8 mouse cellular contexts compared by ENCODE assay signal in genomic region chr10:122984531-122985251, GRCm38 (mm10).
DNase-seq lines count a peak whose midpoint lies in the region; ATAC-seq and TF ChIP-seq lines count a peak whose summit lies in the region.

No protein-coding gene starts in this region.

- no peaks in the 10 kb centered on the region for H3K27me3 ChIP-seq in cerebellum, adult 2 months (ENCODE audit: control insufficient read depth, insufficient read depth, low read length)
- no peaks in the 10 kb centered on the region for H3K27me3 ChIP-seq in spleen, adult 2 months (ENCODE audit: control insufficient read depth, insufficient read depth, low read length)
- H3K27me3 ChIP-seq in limb, embryonic 12.5 days = no peaks in the 10 kb centered on the region
- no peaks in the 10 kb centered on the region for H3K27me3 ChIP-seq in stomach, embryonic 15.5 days (replicated peaks)

- peak overlapping the region; percentile 86 for H3K27ac ChIP-seq in cerebellum, adult 2 months (ENCODE audit: insufficient read depth, low read length)
- peak overlapping the region; percentile 100 for H3K27ac ChIP-seq in spleen, adult 2 months (ENCODE audit: insufficient read depth, low read length)
- H3K27ac ChIP-seq in limb, embryonic 12.5 days = peak overlapping the region; percentile 100
- peak overlapping the region; percentile 99 for H3K27ac ChIP-seq in stomach, embryonic 15.5 days

- no peak for ATAC-seq in limb, embryonic 12.5 days (ENCODE audit: insufficient number of reproducible peaks, insufficient read depth, low FRiP score, low TSS enrichment, low read depth)
- ATAC-seq in stomach, embryonic 15.5 days (ENCODE audit: insufficient read depth, low FRiP score, low read depth) = no peak

- H3K9me3 ChIP-seq in limb, embryonic 12.5 days = peaks cover 8% of the 10 kb centered on the region
- H3K9me3 ChIP-seq in stomach, embryonic 15.5 days = no peaks in the 10 kb centered on the region

- peak overlapping the region; percentile 64 for H3K4me2 ChIP-seq in limb, embryonic 12.5 days
- peak overlapping the region; percentile 53 for H3K4me2 ChIP-seq in stomach, embryonic 15.5 days

- peak overlapping the region; percentile 79 for H3K4me3 ChIP-seq in cerebellum, adult 2 months (replicated peaks; ENCODE audit: insufficient read depth, low read depth, low read length)
- peak overlapping the region; percentile 98 for H3K4me3 ChIP-seq in spleen, adult 2 months (ENCODE audit: extremely low read depth, insufficient read depth, insufficient read length)
- H3K4me3 ChIP-seq in limb, embryonic 12.5 days (replicated peaks) = peak overlapping the region; percentile 87
- H3K4me3 ChIP-seq in stomach, embryonic 15.5 days (replicated peaks) = peak overlapping the region; percentile 80

- no peak for TF ChIP-seq POLR2A in cerebellum, adult 2 months (IDR thresholded peaks at IDR 0.05; ENCODE audit: borderline replicate concordance, insufficient read depth, low read length)
- no peak for TF ChIP-seq POLR2A in spleen, adult 2 months (IDR thresholded peaks at IDR 0.05; ENCODE audit: low read depth, low read length)

- no peak for DNase-seq in cerebellum, adult 2 months
- DNase-seq in cerebellum, adult 18-20 months = no peak
- DNase-seq in spleen, adult 2 months (ENCODE audit: low read depth in 1 of 2, low spot score in 2 of 2) = no peak
- no peak for DNase-seq in spleen, adult 18-20 months
- DNase-seq in layer of hippocampus, postnatal 36 days = no peak
- DNase-seq in cerebellum, postnatal 10 days = no peak

- H3K4me1 ChIP-seq in cerebellum, adult 2 months (ENCODE audit: control insufficient read depth, insufficient read depth, low read length) = peaks cover 6% of the 10 kb centered on the region; the same call in 1 of the 2 replicates
- H3K4me1 ChIP-seq in spleen, adult 2 months (ENCODE audit: control insufficient read depth, insufficient read depth, insufficient read length) = peaks cover 9% of the 10 kb centered on the region
- peaks cover 30% of the 10 kb centered on the region for H3K4me1 ChIP-seq in limb, embryonic 12.5 days (replicated peaks)
- H3K4me1 ChIP-seq in stomach, embryonic 15.5 days = peaks cover 14% of the 10 kb centered on the region; the same call in 1 of the 2 replicates

- peak overlapping the region; percentile 100 for H3K9ac ChIP-seq in limb, embryonic 12.5 days (replicated peaks)
- H3K9ac ChIP-seq in stomach, embryonic 15.5 days = peak overlapping the region; percentile 95

- TF ChIP-seq CTCF in cerebellum, adult 2 months (IDR thresholded peaks at IDR 0.05; ENCODE audit: borderline replicate concordance, insufficient read depth, low read depth, low read length) = no peak
- TF ChIP-seq CTCF in spleen, adult 2 months (IDR thresholded peaks at IDR 0.05; ENCODE audit: extremely low read depth, insufficient read depth, insufficient read length, insufficient replicate concordance) = no peak

- WGBS in cerebellum, adult 2 months = under 1% methylated on average over 10 of the region's 10 CpGs
- 2% methylated on average over 10 of the region's 10 CpGs for WGBS in spleen, adult 2 months
- WGBS in limb, embryonic 12.5 days = 4% methylated on average over 10 of the region's 10 CpGs
- WGBS in stomach, embryonic 15.5 days = 2% methylated on average over 10 of the region's 10 CpGs

- H3K36me3 ChIP-seq in spleen, adult 2 months (ENCODE audit: control insufficient read depth, insufficient read depth, low read length) = no peaks in the 10 kb centered on the region
- peaks cover 29% of the 10 kb centered on the region for H3K36me3 ChIP-seq in limb, embryonic 12.5 days
- H3K36me3 ChIP-seq in stomach, embryonic 15.5 days = peaks cover 10% of the 10 kb centered on the region; the same call in 1 of the 2 replicates
